In genomic region chr11:32227555-32227954, GRCm38 (mm10) we compare ENCODE assay signal across 10 mouse cellular contexts. TPM values are rescaled to one million over a fixed set of nuclear protein-coding genes. Genes with fewer than 3 reads are reported as not detected.
DNase-seq lines count a peak whose midpoint lies in the region; ATAC-seq and TF ChIP-seq lines count a peak whose summit lies in the region.
"Had no signal": no experiment of that assay in that cellular context is flagged by ENCODE, and none has a peak within 500 bp of the region (broad histone marks: within the 10 kb centered on the region; RNA-seq: fewer than 3 reads in every experiment).

No protein-coding gene starts in this region.

- ATAC-seq in kidney, postnatal 0 days (replicated peaks; ENCODE audit: low FRiP score, low read depth): no peak
- no peak for ATAC-seq in embryonic facial prominence, embryonic 15.5 days (ENCODE audit: insufficient number of reproducible peaks, low FRiP score, low TSS enrichment, low read depth)
- no peak for ATAC-seq in hindbrain, embryonic 15.5 days (ENCODE audit: low FRiP score, low read depth)
- ATAC-seq in midbrain, embryonic 15.5 days (replicated peaks): no peak
- no peak for ATAC-seq in granulocyte monocyte progenitor cell, adult 5-6 weeks (replicated peaks; ENCODE audit: poor library complexity, severe bottlenecking)

- H3K9me3 ChIP-seq in kidney, postnatal 0 days (replicated peaks; ENCODE audit: low read length): no peaks in the 10 kb centered on the region
- no peaks in the 10 kb centered on the region for H3K9me3 ChIP-seq in embryonic facial prominence, embryonic 15.5 days (replicated peaks)
- no peaks in the 10 kb centered on the region for H3K9me3 ChIP-seq in hindbrain, embryonic 15.5 days
- no peaks in the 10 kb centered on the region for H3K9me3 ChIP-seq in midbrain, embryonic 15.5 days
- H3K9me3 ChIP-seq: heart, embryonic 15.5 days had no signal

- H3K9ac ChIP-seq in kidney, postnatal 0 days (ENCODE audit: low read depth, low read length): no peak overlapping the region
- no peak overlapping the region for H3K9ac ChIP-seq in embryonic facial prominence, embryonic 15.5 days
- 0 out of 2 replicates have a peak overlapping the region, but pooled peaks have one; percentile 82 for H3K9ac ChIP-seq in hindbrain, embryonic 15.5 days
- H3K9ac ChIP-seq in midbrain, embryonic 15.5 days: no peak overlapping the region

- no peak for TF ChIP-seq CTCF in kidney, postnatal 0 days (IDR thresholded peaks at IDR 0.05; ENCODE audit: low read depth)

- H3K4me3 ChIP-seq in kidney, postnatal 0 days (replicated peaks; ENCODE audit: low read depth, low read length): no peak overlapping the region
- H3K4me3 ChIP-seq in embryonic facial prominence, embryonic 15.5 days (replicated peaks): peak overlapping the region; percentile 70; the same call in 1 of the 2 replicates
- peak overlapping the region; percentile 67; the same call in 1 of the 2 replicates for H3K4me3 ChIP-seq in hindbrain, embryonic 15.5 days
- H3K4me3 ChIP-seq in midbrain, embryonic 15.5 days: 0 out of 2 replicates have a peak overlapping the region, but pooled peaks have one; percentile 62

- H3K27me3 ChIP-seq in kidney, postnatal 0 days (ENCODE audit: insufficient read depth, low read length): no peaks in the 10 kb centered on the region
- no peaks in the 10 kb centered on the region for H3K27me3 ChIP-seq in embryonic facial prominence, embryonic 15.5 days
- peaks cover 19% of the 10 kb centered on the region; the same call in 1 of the 2 replicates for H3K27me3 ChIP-seq in hindbrain, embryonic 15.5 days
- peaks cover 17% of the 10 kb centered on the region for H3K27me3 ChIP-seq in midbrain, embryonic 15.5 days (replicated peaks)
- H3K27me3 ChIP-seq: heart, embryonic 15.5 days had no signal

- no peak overlapping the region for H3K27ac ChIP-seq in kidney, postnatal 0 days
- no peak overlapping the region for H3K27ac ChIP-seq in embryonic facial prominence, embryonic 15.5 days (replicated peaks)
- H3K27ac ChIP-seq in hindbrain, embryonic 15.5 days (replicated peaks): peak overlapping the region; percentile 84; the same call in 1 of the 2 replicates
- H3K27ac ChIP-seq in midbrain, embryonic 15.5 days: no peak overlapping the region

- no peak for DNase-seq in kidney, postnatal 0 days (ENCODE audit: low spot score)
- no peak for DNase-seq in kidney, adult 8-10 months
- DNase-seq in thymus, postnatal 4 days: no peak
- DNase-seq: thymus, postnatal 36 days had no signal

- WGBS in kidney, postnatal 0 days: 82% methylated on average over 9 of the region's 9 CpGs
- 86% methylated on average over 9 of the region's 9 CpGs for WGBS in embryonic facial prominence, embryonic 15.5 days
- 86% methylated on average over 9 of the region's 9 CpGs for WGBS in hindbrain, embryonic 15.5 days
- 87% methylated on average over 9 of the region's 9 CpGs for WGBS in midbrain, embryonic 15.5 days

- H3K4me1 ChIP-seq in kidney, postnatal 0 days (replicated peaks; ENCODE audit: insufficient read depth, low read length): peaks cover 22% of the 10 kb centered on the region
- peaks cover 53% of the 10 kb centered on the region for H3K4me1 ChIP-seq in embryonic facial prominence, embryonic 15.5 days
- peaks cover 46% of the 10 kb centered on the region for H3K4me1 ChIP-seq in hindbrain, embryonic 15.5 days (replicated peaks)
- H3K4me1 ChIP-seq in midbrain, embryonic 15.5 days: peaks cover 25% of the 10 kb centered on the region

- H3K36me3 ChIP-seq in kidney, postnatal 0 days (ENCODE audit: insufficient read depth, low read length): peaks cover 21% of the 10 kb centered on the region; the same call in 1 of the 2 replicates
- H3K36me3 ChIP-seq in embryonic facial prominence, embryonic 15.5 days: peaks cover 42% of the 10 kb centered on the region
- peaks cover 20% of the 10 kb centered on the region for H3K36me3 ChIP-seq in hindbrain, embryonic 15.5 days
- H3K36me3 ChIP-seq in midbrain, embryonic 15.5 days (replicated peaks): peaks cover 10% of the 10 kb centered on the region

- peak overlapping the region; percentile 87 for H3K4me2 ChIP-seq in kidney, postnatal 0 days (ENCODE audit: low read length)
- H3K4me2 ChIP-seq in embryonic facial prominence, embryonic 15.5 days (replicated peaks): peak overlapping the region; percentile 82; the same call in 1 of the 2 replicates
- peak overlapping the region; percentile 83 for H3K4me2 ChIP-seq in hindbrain, embryonic 15.5 days
- H3K4me2 ChIP-seq in midbrain, embryonic 15.5 days: peak overlapping the region; percentile 58

RNA-seq across cellular contexts. Expression of gene Mpg, which starts 1.2 kb away (rescaled TPM):
- 31.6 and 33.0 TPM in 2 replicates for polyA plus RNA-seq in kidney, postnatal 0 days (2015; fragmentation: Nextera tagmentation; extraction: Ambion mirVana)
- 36.1 and 38.9 TPM in 2 replicates for polyA plus RNA-seq in embryonic facial prominence, embryonic 15.5 days (2015; fragmentation: Nextera tagmentation; extraction: Ambion mirVana)
- polyA plus RNA-seq in hindbrain, embryonic 15.5 days (2015; fragmentation: Nextera tagmentation; extraction: Ambion mirVana): 34.7 and 36.9 TPM in 2 replicates
- polyA plus RNA-seq in midbrain, embryonic 15.5 days (2015; fragmentation: Nextera tagmentation; extraction: Ambion mirVana): 41.2 and 44.1 TPM in 2 replicates
- total RNA-seq in granulocyte monocyte progenitor cell, adult 5-6 weeks (2014; fragmentation: Nextera tagmentation): 11.6 and 12.9 TPM in 2 replicates
- 4.4 and 5.7 TPM in 2 replicates for total RNA-seq in granulocyte monocyte progenitor cell, adult 5-6 weeks (2017)

RNA-seq across cellular contexts. Expression of gene Rhbdf1, which starts 5.5 kb away (rescaled TPM):
- polyA plus RNA-seq in kidney, postnatal 0 days (2015; fragmentation: Nextera tagmentation; extraction: Ambion mirVana): 49.3 and 55.0 TPM in 2 replicates
- polyA plus RNA-seq in embryonic facial prominence, embryonic 15.5 days (2015; fragmentation: Nextera tagmentation; extraction: Ambion mirVana): 78.2 and 88.7 TPM in 2 replicates
- 24.8 and 29.2 TPM in 2 replicates for polyA plus RNA-seq in hindbrain, embryonic 15.5 days (2015; fragmentation: Nextera tagmentation; extraction: Ambion mirVana)
- 21.3 and 23.8 TPM in 2 replicates for polyA plus RNA-seq in midbrain, embryonic 15.5 days (2015; fragmentation: Nextera tagmentation; extraction: Ambion mirVana)
- total RNA-seq in granulocyte monocyte progenitor cell, adult 5-6 weeks (2014; fragmentation: Nextera tagmentation): 0.26 TPM in 1 of 2 replicates, not detected in the other
- total RNA-seq in granulocyte monocyte progenitor cell, adult 5-6 weeks (2017): 1.0 TPM in 1 of 2 replicates, not detected in the other

RNA-seq across cellular contexts. Expression of gene Snrnp25, which starts 22.3 kb away (rescaled TPM):
- 49.5 and 49.6 TPM in 2 replicates for polyA plus RNA-seq in kidney, postnatal 0 days (2015; fragmentation: Nextera tagmentation; extraction: Ambion mirVana)
- polyA plus RNA-seq in embryonic facial prominence, embryonic 15.5 days (2015; fragmentation: Nextera tagmentation; extraction: Ambion mirVana): 47.8 and 48.3 TPM in 2 replicates
- 49.5 and 50.4 TPM in 2 replicates for polyA plus RNA-seq in hindbrain, embryonic 15.5 days (2015; fragmentation: Nextera tagmentation; extraction: Ambion mirVana)
- 40.4 and 48.3 TPM in 2 replicates for polyA plus RNA-seq in midbrain, embryonic 15.5 days (2015; fragmentation: Nextera tagmentation; extraction: Ambion mirVana)
- total RNA-seq in granulocyte monocyte progenitor cell, adult 5-6 weeks (2014; fragmentation: Nextera tagmentation): 50.3 and 58.3 TPM in 2 replicates
- 75.1 and 78.0 TPM in 2 replicates for total RNA-seq in granulocyte monocyte progenitor cell, adult 5-6 weeks (2017)

RNA-seq across cellular contexts. Expression of gene Il9r, which starts 27.5 kb away (rescaled TPM):
- not detected in 2 replicates for polyA plus RNA-seq in kidney, postnatal 0 days (2015; fragmentation: Nextera tagmentation; extraction: Ambion mirVana)
- polyA plus RNA-seq in embryonic facial prominence, embryonic 15.5 days (2015; fragmentation: Nextera tagmentation; extraction: Ambion mirVana): 0.08 and 0.13 TPM in 2 replicates
- polyA plus RNA-seq in hindbrain, embryonic 15.5 days (2015; fragmentation: Nextera tagmentation; extraction: Ambion mirVana): not detected in 2 replicates
- not detected in 2 replicates for polyA plus RNA-seq in midbrain, embryonic 15.5 days (2015; fragmentation: Nextera tagmentation; extraction: Ambion mirVana)
- total RNA-seq in granulocyte monocyte progenitor cell, adult 5-6 weeks (2014; fragmentation: Nextera tagmentation): not detected in 2 replicates
- total RNA-seq in granulocyte monocyte progenitor cell, adult 5-6 weeks (2017): not detected in 2 replicates
- total RNA-seq: layer of hippocampus, adult 8-10 months had no signal

RNA-seq across cellular contexts. Expression of gene Nprl3, which starts 40.0 kb away (rescaled TPM):
- 36.9 and 44.2 TPM in 2 replicates for polyA plus RNA-seq in kidney, postnatal 0 days (2015; fragmentation: Nextera tagmentation; extraction: Ambion mirVana)
- polyA plus RNA-seq in embryonic facial prominence, embryonic 15.5 days (2015; fragmentation: Nextera tagmentation; extraction: Ambion mirVana): 41.2 and 44.0 TPM in 2 replicates
- polyA plus RNA-seq in hindbrain, embryonic 15.5 days (2015; fragmentation: Nextera tagmentation; extraction: Ambion mirVana): 33.5 and 43.9 TPM in 2 replicates
- 46.4 and 48.4 TPM in 2 replicates for polyA plus RNA-seq in midbrain, embryonic 15.5 days (2015; fragmentation: Nextera tagmentation; extraction: Ambion mirVana)
- 25.3 and 28.6 TPM in 2 replicates for total RNA-seq in granulocyte monocyte progenitor cell, adult 5-6 weeks (2014; fragmentation: Nextera tagmentation)
- total RNA-seq in granulocyte monocyte progenitor cell, adult 5-6 weeks (2017): 17.7 and 18.6 TPM in 2 replicates
